Mouse (Mus musculus) forebrain, embryonic 13.5 days (tissue): ENCODE data around the gene Olfr615. TPM values are rescaled to one million over a fixed set of nuclear protein-coding genes. Genes with fewer than 3 reads are reported as not detected.
"Not testable (repeated sequence)": the region's sequence is repeated elsewhere in the genome, so short reads cannot be mapped to it uniquely, and the experiment has no call there.

Experiments
- ATAC-seq: fragments of 200-750 bp; cut with Nextera tagmentation; 2 replicates; pipeline ENCODE4 v1.8.0; 2017
- H3K27ac ChIP-seq: fragments of 300-500 bp; sonication (generic); 2 replicates; pipeline ENCODE4 v1.5.1; 2015; ENCODE audit warnings: inconsistent platforms, mild to moderate bottlenecking, moderate library complexity
- H3K27me3 ChIP-seq: fragments of 300-500 bp; sonication (generic); 2 replicates; pipeline ENCODE4 v1.6.1; 2015; ENCODE audit warnings: mild to moderate bottlenecking, inconsistent platforms
- H3K36me3 ChIP-seq: fragments of 300-500 bp; sonication (generic); 2 replicates; pipeline ENCODE4 v1.6.1; 2015; ENCODE audit warnings: mild to moderate bottlenecking, inconsistent platforms; ENCODE audit not compliant: poor library complexity, severe bottlenecking
- H3K4me1 ChIP-seq: fragments of 300-500 bp; sonication (generic); 2 replicates; pipeline ENCODE4 v1.6.1; 2015; ENCODE audit warnings: inconsistent platforms
- H3K4me2 ChIP-seq: fragments of 300-500 bp; sonication (generic); 2 replicates; pipeline ENCODE4 v1.6.1; 2015; ENCODE audit warnings: inconsistent platforms, mild to moderate bottlenecking, moderate library complexity
- H3K4me3 ChIP-seq: fragments of 300-500 bp; sonication (generic); 2 replicates; pipeline ENCODE4 v1.5.1; 2015; ENCODE audit warnings: mild to moderate bottlenecking, inconsistent platforms
- H3K9ac ChIP-seq: fragments of 300-500 bp; sonication (generic); 2 replicates; pipeline ENCODE4 v1.6.1; 2015; ENCODE audit warnings: mild to moderate bottlenecking, inconsistent platforms
- H3K9me3 ChIP-seq: fragments of 300-500 bp; sonication (generic); replicated peaks from 2 replicates; pipeline ENCODE4 v1.6.1; 2016; ENCODE audit warnings: inconsistent platforms
- WGBS: fragments of 180-500 bp; shearing (Covaris S2); methylation state at CpG from one replicate; pipeline ENCODE4 v1.1.7; 2015; 5-methylcytosine and 5-hydroxymethylcytosine counted together
- polyA plus RNA-seq: library from polyadenylated mRNA; unstranded; fragments of >200 nt; fragmentation: Nextera tagmentation; extraction: Ambion mirVana; gene quantifications from 2 replicates; pipeline ENCODE4 v1.2.1, GENCODE M21; 2015

Olfr615 gene
- not detected in 2 replicates for polyA plus RNA-seq

DNA sequence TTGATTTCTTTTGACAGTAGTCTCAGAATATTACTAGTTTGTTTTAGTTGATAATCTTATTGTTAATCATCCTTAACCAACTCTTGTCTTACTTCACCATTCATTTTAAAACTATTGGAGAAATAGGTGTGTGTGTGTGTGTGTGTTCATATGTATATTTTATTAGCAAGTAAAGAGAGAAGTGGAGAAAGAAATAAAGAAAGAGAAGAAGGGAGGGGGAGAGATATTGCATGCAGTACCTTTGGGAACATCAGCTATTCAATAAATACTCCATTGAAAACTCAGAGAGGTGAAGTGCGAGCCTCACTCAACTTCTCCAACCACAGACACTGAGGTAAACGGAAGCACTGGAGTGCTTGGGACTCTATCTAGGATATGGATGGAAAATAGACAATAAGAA, at the start of gene Olfr615:
Gene Olfr615, plus strand, starts transcription at position 301 of the 400 bp plus-strand sequence.
- Histone ChIP-seq H3K4me2 (no peak within 1 kb of the TSS), H3K36me3 (no peaks in the 10 kb centered on the region), H3K4me1 (no peaks in the 10 kb centered on the region), H3K27me3 (no peaks in the 10 kb centered on the region), H3K27ac (no peak within 1 kb of the TSS), H3K9ac (no peak within 1 kb of the TSS), H3K9me3 (no peaks in the 10 kb centered on the region), H3K4me3 (no peak within 1 kb of the TSS)
- 89% methylated on average over 2 of the region's 2 CpGs for WGBS
- ATAC-seq, result no peak

GRCm38 (mm10) chr7:103512022-103512421, 43.9 kb upstream of the Olfr615 start, which contains the start of gene Olfr610:
Olfr610 (minus strand) TSS chr7:103512122.
- Histone ChIP-seq H3K27ac (no peak within 1 kb of the TSS), H3K9me3 (no peaks in the 10 kb centered on the region)
- 90% methylated on average over 2 of the region's 2 CpGs for WGBS

GRCm38 (mm10) chr7:103520746-103521145, 35.1 kb upstream of the Olfr615 start, which contains the start of gene Olfr611:
Olfr611 (minus strand) TSS chr7:103520846.
- H3K9me3 ChIP-seq, H3K4me2 ChIP-seq, ATAC-seq, H3K36me3 ChIP-seq, H3K4me1 ChIP-seq, H3K4me3 ChIP-seq, H3K27ac ChIP-seq, H3K9ac ChIP-seq, H3K27me3 ChIP-seq: not testable (repeated sequence)
- 56% methylated on average over 1 of the region's 1 CpGs for WGBS

More at GRCm38 (mm10) chr7:103512022-103512421, 43.9 kb upstream of the Olfr615 start, which contains the start of gene Olfr610:
- no peak for ATAC-seq
- no peaks in the 10 kb centered on the region for H3K27me3 ChIP-seq
- H3K4me2 ChIP-seq, result no peak within 1 kb of the TSS
- no peaks in the 10 kb centered on the region for H3K36me3 ChIP-seq
- no peak within 1 kb of the TSS for H3K4me3 ChIP-seq
- H3K4me1 ChIP-seq, result no peaks in the 10 kb centered on the region
- no peak within 1 kb of the TSS for H3K9ac ChIP-seq

DNA sequence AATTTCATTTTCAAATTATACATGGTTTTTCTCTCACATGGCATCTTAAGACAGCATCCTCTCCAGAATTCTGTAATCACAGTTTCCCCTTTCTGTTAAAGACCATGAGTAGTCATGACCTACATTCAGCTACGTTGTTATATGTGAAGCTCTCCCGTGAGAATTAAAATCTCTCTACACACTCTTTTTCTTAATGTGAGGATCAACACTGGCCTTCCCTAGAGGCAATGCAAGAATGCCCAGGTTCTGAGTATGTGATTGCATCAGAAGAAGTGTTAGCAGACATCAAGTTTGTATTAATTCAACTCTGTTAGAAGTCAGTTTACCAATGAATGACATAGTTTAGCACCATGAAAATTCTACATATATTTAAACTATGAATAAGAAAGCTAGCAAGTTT, 13.3 kb upstream of the Olfr615 start, which contains the start of gene Olfr612:
Gene Olfr612, minus strand, starts transcription at position 101 of the 400 bp plus-strand sequence.
- not testable (repeated sequence) for H3K36me3 ChIP-seq, H3K4me1 ChIP-seq, H3K4me3 ChIP-seq, ATAC-seq, H3K4me2 ChIP-seq, H3K27me3 ChIP-seq, H3K27ac ChIP-seq, H3K9me3 ChIP-seq, H3K9ac ChIP-seq
- 85% methylated on average over 2 of the region's 2 CpGs for whole genome bisulfite sequencing

- Histone ChIP-seq H3K9me3 (no peaks in the 10 kb centered on the region), H3K4me1 (no peaks in the 10 kb centered on the region), H3K27me3 (no peaks in the 10 kb centered on the region), H3K27ac (no peak within 1 kb of the TSS), H3K36me3 (no peaks in the 10 kb centered on the region), H3K4me3 (no peak within 1 kb of the TSS), H3K4me2 (no peak within 1 kb of the TSS), H3K9ac (no peak within 1 kb of the TSS)
- no peak for ATAC-seq
- WGBS, result 89% methylated on average over 2 of the region's 2 CpGs
Observed at GRCm38 (mm10) chr7:103547774-103548173, 8.1 kb upstream of the Olfr615 start, which contains the start of gene Olfr613. Olfr613 (plus strand) TSS chr7:103548074.

DNA sequence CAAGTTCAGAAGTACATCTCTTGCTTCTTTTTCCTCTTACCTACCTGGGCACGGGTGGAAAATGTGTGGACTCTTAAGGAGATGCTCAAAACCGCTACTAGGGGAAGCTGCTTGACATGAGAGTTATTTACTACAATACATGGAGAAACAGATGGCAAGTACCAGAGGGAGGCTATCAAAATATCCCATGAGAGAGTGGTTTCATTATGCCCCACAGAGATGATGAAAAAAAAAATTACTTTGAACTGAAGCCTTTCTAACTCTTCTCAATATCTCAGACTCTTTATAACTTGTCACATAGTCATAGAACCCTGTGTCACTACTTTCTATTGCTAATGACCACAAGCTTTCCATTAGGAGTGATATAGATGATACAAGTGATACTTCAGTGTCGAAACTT, 13.2 kb downstream of the Olfr615 start, which contains the start of gene Olfr616:
Gene Olfr616, minus strand, starts transcription at position 101 of the 400 bp plus-strand sequence.
- H3K9me3 ChIP-seq, result no peaks in the 10 kb centered on the region
- H3K4me2 ChIP-seq, result no peak within 1 kb of the TSS
- ATAC-seq, result no peak
- H3K36me3 ChIP-seq, result no peaks in the 10 kb centered on the region
- H3K27ac ChIP-seq, result no peak within 1 kb of the TSS
- no peaks in the 10 kb centered on the region for H3K4me1 ChIP-seq
- no peaks in the 10 kb centered on the region for H3K27me3 ChIP-seq
- no peak within 1 kb of the TSS for H3K4me3 ChIP-seq
- H3K9ac ChIP-seq, result no peak within 1 kb of the TSS
- 75% methylated on average over 3 of the region's 3 CpGs for WGBS

DNA sequence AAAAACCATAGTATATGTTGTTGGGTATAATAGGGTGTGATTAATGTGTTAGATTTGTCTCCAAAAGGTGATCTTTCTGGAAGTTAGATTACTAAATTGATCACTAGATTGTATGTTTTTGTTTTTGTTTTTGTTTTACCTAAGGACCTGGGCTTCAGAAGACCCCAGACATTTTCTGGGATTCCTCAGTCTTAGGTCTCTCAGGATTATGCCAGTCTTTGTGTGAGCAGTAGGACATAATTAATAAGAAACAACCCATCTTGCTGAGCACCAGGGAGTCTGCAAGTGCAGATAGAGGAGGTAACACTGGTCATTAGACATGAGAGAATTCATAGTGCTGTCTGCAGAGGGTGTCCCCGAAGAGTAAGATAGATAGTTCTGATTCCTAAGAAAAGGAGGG, 16.9 kb downstream of the Olfr615 start, which contains the start of gene Olfr617:
Gene Olfr617, plus strand, starts transcription at position 301 of the 400 bp plus-strand sequence.
- Histone ChIP-seq H3K9me3 (no peaks in the 10 kb centered on the region), H3K4me2 (no peak within 1 kb of the TSS), H3K9ac (no peak within 1 kb of the TSS), H3K4me3 (no peak within 1 kb of the TSS), H3K27ac (no peak within 1 kb of the TSS), H3K4me1 (no peaks in the 10 kb centered on the region), H3K36me3 (no peaks in the 10 kb centered on the region), H3K27me3 (no peaks in the 10 kb centered on the region)
- ATAC-seq, result no peak
- 90% methylated on average over 1 of the region's 1 CpGs for WGBS

- no peak for ATAC-seq
- Histone ChIP-seq H3K9me3 (no peaks in the 10 kb centered on the region), H3K4me3 (no peak within 1 kb of the TSS), H3K4me2 (no peak within 1 kb of the TSS), H3K9ac (no peak within 1 kb of the TSS), H3K27me3 (no peaks in the 10 kb centered on the region), H3K4me1 (no peaks in the 10 kb centered on the region), H3K27ac (no peak within 1 kb of the TSS), H3K36me3 (no peaks in the 10 kb centered on the region)
- WGBS, result 68% methylated on average over 2 of the region's 2 CpGs
Observed at GRCm38 (mm10) chr7:103589803-103590202, 33.9 kb downstream of the Olfr615 start, which contains the start of gene Olfr618. Olfr618 (plus strand) TSS chr7:103590103.

DNA sequence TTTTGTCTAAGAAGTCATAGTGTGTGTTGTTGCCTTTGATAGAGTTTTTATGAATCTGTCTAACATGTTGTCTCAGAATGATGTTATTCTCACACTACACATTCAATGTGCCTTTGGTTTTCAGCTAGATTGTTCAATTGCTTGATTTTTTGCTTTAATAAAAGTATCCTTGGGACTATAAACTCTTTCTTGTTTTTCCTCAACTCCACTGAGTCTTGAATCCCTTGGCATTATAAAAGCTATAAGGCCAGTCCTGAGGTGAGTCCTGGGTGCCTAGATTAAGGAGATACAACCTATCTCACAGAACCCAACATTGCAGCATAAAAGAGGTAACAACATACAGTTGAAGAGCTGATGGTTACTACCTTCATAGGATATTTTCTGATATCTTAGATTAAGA, 44.4 kb downstream of the Olfr615 start, which contains the start of gene Olfr619:
Gene Olfr619, plus strand, starts transcription at position 301 of the 400 bp plus-strand sequence.
- no peaks in the 10 kb centered on the region for H3K4me1 ChIP-seq
- H3K27ac ChIP-seq, result no peak within 1 kb of the TSS
- H3K9me3 ChIP-seq, result no peaks in the 10 kb centered on the region
- no peaks in the 10 kb centered on the region for H3K27me3 ChIP-seq
- no peaks in the 10 kb centered on the region for H3K36me3 ChIP-seq
- H3K9ac ChIP-seq, result no peak within 1 kb of the TSS
- no peak within 1 kb of the TSS for H3K4me3 ChIP-seq
- ATAC-seq, result no peak
- no peak within 1 kb of the TSS for H3K4me2 ChIP-seq

DNA sequence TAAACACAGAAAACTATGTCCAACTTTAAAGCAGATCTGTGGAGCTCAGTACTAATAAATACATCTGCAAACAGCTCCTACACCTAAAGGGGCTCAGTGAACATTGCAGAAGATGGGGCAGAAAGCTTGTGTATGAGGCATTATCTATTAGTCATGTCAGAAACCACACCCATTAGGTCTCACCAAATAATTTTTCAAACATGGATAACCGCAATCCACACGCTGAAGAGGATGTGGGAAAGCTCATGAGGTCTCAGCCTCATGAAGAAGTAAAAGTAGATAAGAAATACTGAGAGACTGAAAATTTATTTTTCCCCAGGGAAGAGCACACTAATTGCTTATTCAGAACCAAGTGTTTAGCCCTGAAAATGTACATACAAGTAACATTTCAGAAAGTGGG, 51.5 kb downstream of the Olfr615 start:
- no peaks in the 10 kb centered on the region for H3K36me3 ChIP-seq
- no peaks in the 10 kb centered on the region for H3K9me3 ChIP-seq
- H3K4me1 ChIP-seq, result no peaks in the 10 kb centered on the region
- no peak overlapping the region for H3K4me3 ChIP-seq
- H3K4me2 ChIP-seq, result no peak overlapping the region
- 85% methylated on average over 2 of the region's 2 CpGs for WGBS
- ATAC-seq, result no peak
- H3K27ac ChIP-seq, result no peak overlapping the region
- H3K9ac ChIP-seq, result no peak overlapping the region
- no peaks in the 10 kb centered on the region for H3K27me3 ChIP-seq

GRCm38 (mm10) chr7:103612434-103612833, 56.6 kb downstream of the Olfr615 start, which contains the start of gene Olfr620:
Olfr620 (minus strand) TSS chr7:103612534.
- no peak for ATAC-seq
- 88% methylated on average over 2 of the region's 2 CpGs for WGBS
- Histone ChIP-seq H3K4me2 (no peak within 1 kb of the TSS), H3K27ac (no peak within 1 kb of the TSS), H3K9me3 (no peaks in the 10 kb centered on the region), H3K4me3 (no peak within 1 kb of the TSS), H3K36me3 (no peaks in the 10 kb centered on the region), H3K9ac (no peak within 1 kb of the TSS), H3K27me3 (no peaks in the 10 kb centered on the region), H3K4me1 (no peaks in the 10 kb centered on the region)
